Mouse (Mus musculus) kidney, embryonic 16.5 days (tissue): ENCODE results near the gene Tnfrsf21. TPM values are rescaled to one million over a fixed set of nuclear protein-coding genes. Genes with fewer than 3 reads are reported as not detected.

ENCODE experiments used
- ATAC-seq: fragments of 200-750 bp; cut with Nextera tagmentation; 2 replicates; pipeline ENCODE4 v1.8.0; 2017; ENCODE audit warnings: moderate TSS enrichment; ENCODE audit not compliant: low FRiP score, low TSS enrichment
- H3K27ac ChIP-seq: fragments of 300-500 bp; sonication (generic); 2 replicates; pipeline ENCODE4 v1.5.1; 2014; ENCODE audit warnings: low read length
- H3K27me3 ChIP-seq: fragments of 300-500 bp; sonication (generic); 2 replicates; pipeline ENCODE4 v1.6.1; 2014; ENCODE audit warnings: low read length, control low read depth, mixed read lengths; ENCODE audit not compliant: insufficient read depth
- H3K36me3 ChIP-seq: fragments of 300-500 bp; sonication (generic); 2 replicates; pipeline ENCODE4 v1.6.1; 2014; ENCODE audit warnings: low read length, control low read depth, mixed read lengths; ENCODE audit not compliant: insufficient read depth
- H3K4me1 ChIP-seq: fragments of 300-500 bp; sonication (generic); 2 replicates; pipeline ENCODE4 v1.6.1; 2014; ENCODE audit warnings: low read length, control low read depth, mixed read lengths; ENCODE audit not compliant: insufficient read depth
- H3K4me2 ChIP-seq: fragments of 300-500 bp; sonication (generic); replicated peaks from 2 replicates; pipeline ENCODE4 v1.6.1; 2014; ENCODE audit warnings: low read depth, low read length
- H3K4me3 ChIP-seq: fragments of 300-500 bp; sonication (generic); 2 replicates; pipeline ENCODE4 v1.5.1; 2014; ENCODE audit warnings: mild to moderate bottlenecking, low read length
- H3K9ac ChIP-seq: fragments of 300-500 bp; sonication (generic); replicated peaks from 2 replicates; pipeline ENCODE4 v1.6.1; 2014; ENCODE audit warnings: low read length
- H3K9me3 ChIP-seq: fragments of 300-500 bp; sonication (generic); 2 replicates; pipeline ENCODE4 v1.6.1; 2016; ENCODE audit warnings: low read length, control low read depth
- WGBS: fragments of 180-500 bp; shearing (Covaris S2); extraction: QIAGEN DNeasy Blood & Tissue Kit; methylation state at CpG from one replicate; pipeline ENCODE4 v1.1.7; 2014; 5-methylcytosine and 5-hydroxymethylcytosine counted together
- polyA plus RNA-seq: library from polyadenylated mRNA; unstranded; fragments of >200 nt; fragmentation: Nextera tagmentation; extraction: Ambion mirVana; gene quantifications from 2 replicates; pipeline ENCODE4 v1.2.1, GENCODE M21; 2015

Gene Tnfrsf21
- polyA plus RNA-seq, 1 experiment from 2014 or later: 65.1 TPM

- WGBS: 37% methylated on average over 8 of the region's 8 CpGs
Observed at GRCm38 (mm10) chr17:43114086-43114581, 97.8 kb downstream of the Tnfrsf21 start.

GRCm38 (mm10) chr17:43114926-43115325 lies 98.6 kb downstream of the Tnfrsf21 start:
- H3K36me3 ChIP-seq: no peaks in the 10 kb centered on the region
- no peak overlapping the region for H3K9ac ChIP-seq
- H3K4me2 ChIP-seq: no peak overlapping the region
- H3K4me3 ChIP-seq: no peak overlapping the region
- H3K27ac ChIP-seq: peak overlapping the region; percentile 74
- H3K9me3 ChIP-seq: no peaks in the 10 kb centered on the region
- no peaks in the 10 kb centered on the region for H3K27me3 ChIP-seq
- H3K4me1 ChIP-seq: peaks cover 18% of the 10 kb centered on the region; the same call in 1 of the 2 replicates
- WGBS: 92% methylated on average over 6 of the region's 6 CpGs
- ATAC-seq: no peak

More at GRCm38 (mm10) chr17:43114086-43114581, 97.8 kb downstream of the Tnfrsf21 start:
- Histone ChIP-seq H3K4me1 (peaks cover 18% of the 10 kb centered on the region; the same call in 1 of the 2 replicates), H3K9me3 (no peaks in the 10 kb centered on the region), H3K4me3 (no peak overlapping the region), H3K36me3 (no peaks in the 10 kb centered on the region), H3K27ac (peak overlapping the region; percentile 74), H3K9ac (no peak overlapping the region), H3K4me2 (no peak overlapping the region), H3K27me3 (no peaks in the 10 kb centered on the region)
- peak; percentile 54; the same call in 1 of the 2 replicates for ATAC-seq

GRCm38 (mm10) chr17:43116748-43117147 lies 100.4 kb downstream of the Tnfrsf21 start:
- 0 out of 2 replicates have a peak, but pooled peaks have one; percentile 9 for ATAC-seq
- H3K36me3 ChIP-seq: no peaks in the 10 kb centered on the region

GRCm38 (mm10) chr17:43119446-43119845 lies 103.1 kb downstream of the Tnfrsf21 start:
- Histone ChIP-seq H3K4me2 (no peak overlapping the region), H3K4me1 (peaks cover 13% of the 10 kb centered on the region; the same call in 1 of the 2 replicates), H3K4me3 (no peak overlapping the region), H3K9me3 (0 out of 2 replicates have a peak, but pooled peaks cover 3% of the 10 kb centered on the region), H3K27me3 (no peaks in the 10 kb centered on the region), H3K9ac (no peak overlapping the region), H3K36me3 (no peaks in the 10 kb centered on the region), H3K27ac (no peak overlapping the region)
- no peak for ATAC-seq
- 75% methylated on average over 12 of the region's 12 CpGs for WGBS

More at GRCm38 (mm10) chr17:43116748-43117147, 100.4 kb downstream of the Tnfrsf21 start:
- Histone ChIP-seq H3K4me3 (no peak overlapping the region), H3K27ac (no peak overlapping the region; the same call in 1 of the 2 replicates), H3K4me1 (peaks cover 18% of the 10 kb centered on the region; the same call in 1 of the 2 replicates), H3K4me2 (no peak overlapping the region), H3K9ac (no peak overlapping the region), H3K9me3 (no peaks in the 10 kb centered on the region), H3K27me3 (no peaks in the 10 kb centered on the region)
- WGBS: 41% methylated on average over 10 of the region's 10 CpGs

GRCm38 (mm10) chr17:43121096-43121495 lies 104.7 kb downstream of the Tnfrsf21 start:
- Histone ChIP-seq H3K4me3 (no peak overlapping the region), H3K9ac (no peak overlapping the region), H3K27me3 (no peaks in the 10 kb centered on the region), H3K36me3 (no peaks in the 10 kb centered on the region), H3K4me2 (no peak overlapping the region), H3K27ac (no peak overlapping the region), H3K9me3 (0 out of 2 replicates have a peak, but pooled peaks cover 3% of the 10 kb centered on the region), H3K4me1 (peaks cover 8% of the 10 kb centered on the region; the same call in 1 of the 2 replicates)
- WGBS: 91% methylated on average over 2 of the region's 2 CpGs
- ATAC-seq: no peak

- Histone ChIP-seq H3K9me3 (0 out of 2 replicates have a peak, but pooled peaks cover 3% of the 10 kb centered on the region), H3K27me3 (no peaks in the 10 kb centered on the region), H3K4me3 (no peak overlapping the region), H3K4me2 (no peak overlapping the region), H3K27ac (no peak overlapping the region), H3K36me3 (no peaks in the 10 kb centered on the region), H3K4me1 (0 out of 2 replicates have a peak, but pooled peaks cover 3% of the 10 kb centered on the region), H3K9ac (no peak overlapping the region)
- 68% methylated on average over 3 of the region's 3 CpGs for WGBS
- ATAC-seq: no peak
Observed at GRCm38 (mm10) chr17:43128305-43128704, 112.0 kb downstream of the Tnfrsf21 start.

GRCm38 (mm10) chr17:43128908-43129533 lies 112.7 kb downstream of the Tnfrsf21 start:
- Histone ChIP-seq H3K9me3 (0 out of 2 replicates have a peak, but pooled peaks cover 3% of the 10 kb centered on the region), H3K27me3 (no peaks in the 10 kb centered on the region), H3K9ac (no peak overlapping the region), H3K4me1 (0 out of 2 replicates have a peak, but pooled peaks cover 3% of the 10 kb centered on the region), H3K27ac (no peak overlapping the region), H3K4me3 (no peak overlapping the region), H3K36me3 (no peaks in the 10 kb centered on the region), H3K4me2 (no peak overlapping the region)
- WGBS: 84% methylated on average over 7 of the region's 7 CpGs
- no peak for ATAC-seq

GRCm38 (mm10) chr17:43130115-43130869 lies 113.9 kb downstream of the Tnfrsf21 start:
- Histone ChIP-seq H3K9me3 (no peaks in the 10 kb centered on the region), H3K4me1 (0 out of 2 replicates have a peak, but pooled peaks cover 3% of the 10 kb centered on the region), H3K4me3 (no peak overlapping the region), H3K36me3 (no peaks in the 10 kb centered on the region), H3K27me3 (no peaks in the 10 kb centered on the region), H3K27ac (0 out of 2 replicates have a peak overlapping the region, but pooled peaks have one; percentile 38), H3K4me2 (no peak overlapping the region), H3K9ac (no peak overlapping the region)
- WGBS: 75% methylated on average over 3 of the region's 3 CpGs
- ATAC-seq: no peak

- peak; percentile 67; the same call in 1 of the 2 replicates for ATAC-seq
- H3K4me3 ChIP-seq: no peak overlapping the region
- no peak overlapping the region for H3K4me2 ChIP-seq
- 0 out of 2 replicates have a peak, but pooled peaks cover 3% of the 10 kb centered on the region for H3K4me1 ChIP-seq
- no peak overlapping the region for H3K9ac ChIP-seq
- H3K9me3 ChIP-seq: no peaks in the 10 kb centered on the region
- H3K36me3 ChIP-seq: no peaks in the 10 kb centered on the region
- H3K27ac ChIP-seq: 0 out of 2 replicates have a peak overlapping the region, but pooled peaks have one; percentile 38
- no peaks in the 10 kb centered on the region for H3K27me3 ChIP-seq
Observed at GRCm38 (mm10) chr17:43130870-43131264, 114.5 kb downstream of the Tnfrsf21 start.
